Mouse (Mus musculus): ENCODE results near the gene Zyg11b. TPM values are rescaled to one million over a fixed set of nuclear protein-coding genes. Genes with fewer than 3 reads are reported as not detected.

The Zyg11b gene
- total RNA-seq, 2 experiments from 2014 or later = 38.7 to 39.6 TPM

DNA sequence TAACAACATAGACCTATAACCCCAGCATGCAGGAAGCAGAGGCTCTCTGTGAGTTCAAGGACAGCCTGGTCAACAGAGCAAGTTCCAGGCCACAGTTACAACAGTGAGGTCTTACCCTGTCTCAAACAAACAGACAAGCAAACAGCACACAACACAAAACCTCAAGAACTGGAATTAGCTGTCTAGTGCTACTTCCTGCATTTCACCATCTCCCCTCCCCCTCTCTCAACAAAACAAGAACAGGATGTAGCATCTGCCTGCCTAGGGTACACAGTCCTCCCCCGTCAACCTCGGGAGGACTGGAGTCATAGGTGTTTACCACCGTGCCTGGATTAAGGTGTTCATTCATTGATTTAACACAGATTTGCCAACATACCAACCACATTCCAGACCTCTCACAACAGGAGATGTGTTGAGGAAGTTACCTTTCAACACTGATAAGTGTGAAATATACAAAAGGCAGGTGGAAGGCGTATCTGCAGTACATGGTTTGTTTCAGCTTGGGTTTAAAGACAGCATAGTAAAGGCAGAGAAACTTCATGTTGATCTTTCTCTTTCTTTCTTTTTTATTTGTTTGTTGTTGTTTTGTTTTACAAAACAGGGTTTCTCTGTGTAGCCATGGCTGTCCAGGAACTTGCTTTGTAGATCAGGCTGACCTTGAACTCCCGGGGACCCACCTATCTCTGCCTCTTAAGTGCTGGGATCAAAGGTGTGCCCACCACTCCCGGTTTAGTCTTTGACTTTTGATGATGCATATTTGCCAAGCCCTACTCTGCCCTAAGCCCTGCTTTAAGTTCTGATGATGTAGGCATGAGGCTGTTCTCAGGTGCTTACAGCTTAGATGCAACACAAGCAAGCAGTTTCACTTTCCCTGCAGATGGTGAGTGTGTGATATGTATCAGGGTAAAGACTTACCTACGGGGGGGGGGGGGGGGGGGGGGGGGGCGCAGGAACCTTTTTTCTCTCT is 18.0 kb upstream of the Zyg11b start:
- no peak for DNase-seq

DNA sequence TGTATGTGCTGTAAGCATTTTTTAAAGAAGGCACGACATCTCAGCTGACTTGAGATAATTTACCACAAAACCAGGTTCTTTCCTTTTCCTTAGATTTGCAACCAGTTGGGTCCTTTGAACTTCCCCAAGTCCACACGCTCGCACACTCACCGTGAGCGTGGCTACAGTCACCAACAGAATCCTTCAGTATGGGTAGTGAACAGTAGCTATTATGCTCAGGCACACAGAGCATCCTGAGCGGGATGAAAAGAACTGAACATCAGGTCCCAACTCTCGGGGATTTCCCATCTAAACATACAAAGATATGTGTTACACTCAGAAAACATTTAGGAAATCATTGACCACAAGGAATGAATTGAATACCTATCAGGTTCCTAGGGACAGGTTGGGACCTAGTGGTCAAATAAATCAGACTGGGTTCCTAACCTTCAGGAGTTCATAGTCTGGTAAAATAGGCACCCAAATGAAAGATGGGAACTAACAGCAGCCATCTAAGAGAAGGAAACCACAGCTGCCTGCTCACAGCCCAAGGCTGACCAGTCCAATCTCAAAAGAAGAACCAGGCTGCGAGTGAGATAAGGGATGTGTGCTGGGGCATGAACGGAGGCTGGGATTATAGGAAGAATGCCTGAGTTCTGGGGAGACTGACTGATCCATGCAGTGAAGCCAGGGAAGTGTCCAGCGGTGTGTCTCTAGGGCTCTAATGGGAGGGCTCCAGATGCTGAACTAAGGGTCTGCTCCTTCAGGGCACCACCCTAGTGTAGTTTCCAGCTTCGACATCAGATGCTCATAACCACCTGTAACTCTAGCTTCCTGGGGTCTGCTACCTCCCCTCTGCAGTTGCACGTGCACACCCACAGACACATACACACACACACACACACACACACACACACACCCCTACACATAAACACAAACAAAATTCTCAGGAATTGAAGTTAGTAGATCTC is 17.0 kb upstream of the Zyg11b start:
- no peak for DNase-seq

DNA sequence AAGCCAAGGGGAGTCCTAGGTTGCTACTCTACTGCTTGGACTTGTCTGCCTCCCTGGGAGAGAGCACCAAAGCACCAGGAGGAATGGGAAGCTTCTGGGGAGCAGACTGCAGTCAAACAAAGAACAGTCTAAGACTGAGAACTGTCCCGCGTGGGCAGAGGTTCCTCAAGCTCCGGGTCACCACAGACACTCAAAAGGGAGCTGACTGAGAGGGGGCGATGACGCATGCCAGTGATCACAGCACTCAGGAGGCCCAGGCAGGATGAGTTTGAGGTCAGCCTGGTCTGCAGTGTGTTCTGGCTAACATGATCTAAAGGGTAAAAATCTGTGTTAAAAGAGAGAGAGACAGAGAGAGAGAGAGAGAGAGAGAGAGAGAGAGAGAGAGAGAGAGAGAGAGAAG is 13.1 kb upstream of the Zyg11b start:
- DNase-seq = no peak

DNA sequence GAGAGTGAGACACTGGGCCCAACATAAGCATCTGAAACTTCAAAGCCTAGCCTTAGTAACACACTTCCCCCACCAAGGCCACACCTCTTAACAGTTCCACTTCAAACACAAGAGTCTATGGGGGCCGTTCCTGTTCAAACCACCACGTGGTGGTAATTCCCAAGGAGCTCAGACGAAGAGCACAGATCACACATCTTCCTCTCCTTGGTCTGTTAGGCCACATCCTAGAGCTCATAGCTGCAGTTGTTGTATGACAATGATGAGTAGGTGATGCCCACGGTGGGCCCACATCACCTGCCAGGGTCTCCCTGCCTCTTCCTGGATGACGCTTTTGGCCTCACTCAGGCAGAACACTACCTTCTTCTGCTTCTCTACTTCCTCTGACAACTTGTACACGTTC is 9.8 kb upstream of the Zyg11b start:
- no peak for DNase-seq

DNA sequence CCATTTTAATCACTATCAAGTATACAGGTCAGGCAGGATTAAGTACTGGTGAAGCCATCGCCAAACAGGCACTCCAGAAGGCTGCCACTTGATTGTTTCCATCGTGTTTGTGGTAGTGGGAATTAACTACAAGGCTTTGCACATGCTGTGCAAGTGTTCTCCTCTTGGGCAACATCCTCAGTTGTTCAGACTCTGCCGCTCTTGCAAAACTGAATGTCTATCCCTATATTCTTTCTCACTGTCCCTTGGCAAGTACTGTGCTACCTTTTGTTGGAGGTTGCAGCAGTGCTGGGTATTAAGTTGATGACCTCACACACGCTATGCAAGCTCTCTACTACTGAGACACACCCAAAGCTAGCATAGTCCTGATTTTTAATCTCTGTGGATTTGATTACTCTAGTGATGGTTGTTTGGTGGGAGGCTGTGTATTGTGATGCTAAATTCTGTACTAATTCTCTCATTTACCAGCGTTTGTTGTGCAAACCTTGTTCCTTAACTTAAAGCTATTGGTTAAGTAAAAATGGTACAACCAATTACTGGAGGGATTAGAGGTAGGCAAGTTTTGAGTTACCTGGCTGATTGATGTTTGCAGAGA is 1.5 kb upstream of the Zyg11b start:
- DNase-seq = no peak

DNA sequence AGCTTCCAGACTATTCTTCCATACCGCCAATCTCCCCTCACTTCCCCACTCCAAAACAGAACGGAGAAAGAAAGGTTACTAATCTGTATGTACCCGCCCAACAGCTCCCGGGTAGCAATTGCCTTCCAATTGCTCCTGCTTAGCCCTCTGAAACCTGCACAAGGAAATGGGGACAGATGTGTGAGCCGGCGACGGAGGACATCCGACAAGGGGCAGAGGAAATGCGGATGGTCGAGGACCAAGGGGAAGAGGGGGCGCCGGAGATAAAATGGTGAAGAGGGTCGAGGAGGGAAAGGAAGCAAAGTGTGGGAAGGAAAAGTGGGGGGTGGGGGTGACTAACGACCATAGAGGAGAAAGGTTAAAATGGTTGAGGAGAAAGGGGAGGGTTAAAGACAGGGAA is 630 bp downstream of the Zyg11b start:
- no peak for DNase-seq

DNA sequence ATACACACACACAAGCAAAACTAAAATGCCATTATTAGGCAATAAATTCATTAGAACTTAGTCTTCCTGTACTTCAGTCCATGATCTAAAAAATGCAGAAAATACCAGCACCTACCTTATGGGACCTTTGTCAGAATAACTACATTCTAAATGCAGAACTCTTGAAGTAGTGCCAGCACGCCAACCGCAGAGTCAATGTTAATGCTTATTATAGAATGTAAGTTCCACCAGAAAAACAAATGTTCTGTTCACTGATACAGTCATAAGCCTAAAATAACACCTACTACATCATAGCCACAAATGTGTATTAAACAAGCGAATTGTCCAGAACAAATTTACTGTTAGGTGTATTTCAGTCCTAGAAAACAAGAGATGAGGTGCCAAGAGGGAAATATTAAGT is 23.9 kb downstream of the Zyg11b start:
- no peak for DNase-seq

DNA sequence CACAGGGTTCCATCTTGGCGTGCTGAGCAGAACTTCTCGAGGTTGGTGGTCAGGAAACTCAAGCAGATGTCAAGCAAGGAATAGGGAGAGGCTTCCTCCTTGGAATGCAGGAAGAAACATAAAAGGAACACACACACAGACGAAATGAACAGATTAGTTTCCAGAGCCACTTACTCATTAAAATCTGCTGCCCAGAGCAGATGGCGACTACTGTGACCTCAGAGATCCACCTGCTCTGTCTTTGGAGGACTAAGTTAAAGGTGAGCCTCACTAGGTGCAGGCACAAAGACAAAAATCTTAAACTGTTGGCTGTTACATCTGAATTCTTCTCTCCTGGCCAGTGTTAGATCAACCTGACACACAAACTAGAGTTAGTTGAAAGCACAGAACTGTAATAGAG is 28.6 kb downstream of the Zyg11b start:
- no peak for DNase-seq

DNA sequence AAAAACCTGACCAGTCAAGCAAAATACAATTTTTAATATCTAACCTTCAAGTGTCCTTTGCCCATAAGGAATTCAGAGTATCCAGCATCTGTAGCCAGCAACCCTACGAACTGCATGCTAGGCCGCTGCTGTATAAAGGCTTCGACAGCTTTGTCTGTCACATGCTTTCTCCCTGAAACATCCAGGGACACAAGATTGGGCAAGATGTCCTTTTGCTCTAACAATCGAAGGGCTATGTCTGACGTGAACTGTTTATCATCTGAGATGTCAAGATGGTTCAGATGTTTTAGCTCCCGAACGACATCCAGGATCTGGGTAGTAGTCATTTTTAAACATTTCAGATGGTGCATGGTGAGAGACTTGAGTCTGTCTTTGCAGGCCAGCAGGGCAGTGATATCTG is 35.1 kb downstream of the Zyg11b start:
- DNase-seq = no peak

DNA sequence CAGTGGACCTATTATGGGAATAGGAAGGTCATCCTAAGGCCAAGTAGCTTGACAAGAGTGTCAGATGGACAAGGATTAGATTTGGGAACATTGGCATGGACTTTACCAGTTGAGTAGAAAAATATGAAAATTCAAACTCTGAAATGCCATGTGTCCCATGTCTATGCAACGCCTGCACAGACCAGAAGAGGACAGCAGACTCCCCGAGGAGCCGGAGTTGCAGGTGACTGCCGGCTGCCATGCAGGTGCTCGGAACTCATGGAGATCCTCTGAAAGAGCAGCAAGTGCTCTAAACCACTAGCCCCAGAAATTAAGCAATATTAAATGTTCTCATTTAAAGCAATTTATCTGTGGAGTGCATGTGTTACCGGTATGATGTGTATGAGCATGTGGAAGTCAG is 47.6 kb downstream of the Zyg11b start:
- DNase-seq = no peak

DNA sequence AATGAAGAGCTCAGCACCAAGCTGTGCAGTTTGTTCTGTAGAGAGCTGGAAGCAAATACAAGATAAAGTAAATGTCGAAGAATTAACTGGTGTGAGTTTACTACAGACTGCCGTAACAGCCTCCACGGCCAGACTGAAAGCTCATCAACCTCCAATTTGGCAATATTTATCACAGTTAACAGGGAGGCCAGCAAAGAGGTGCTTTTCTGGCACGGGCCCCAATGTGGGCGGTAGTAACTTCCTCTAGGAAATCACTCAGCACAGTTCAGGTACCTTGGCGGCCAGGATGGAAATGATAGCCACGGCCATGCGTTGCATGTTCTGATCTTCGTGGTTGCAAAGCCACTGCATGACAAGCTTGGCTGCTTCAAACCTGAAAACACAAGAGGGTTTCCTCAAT is 50.4 kb downstream of the Zyg11b start:
- DNase-seq = peak; percentile 9 to 11

DNA sequence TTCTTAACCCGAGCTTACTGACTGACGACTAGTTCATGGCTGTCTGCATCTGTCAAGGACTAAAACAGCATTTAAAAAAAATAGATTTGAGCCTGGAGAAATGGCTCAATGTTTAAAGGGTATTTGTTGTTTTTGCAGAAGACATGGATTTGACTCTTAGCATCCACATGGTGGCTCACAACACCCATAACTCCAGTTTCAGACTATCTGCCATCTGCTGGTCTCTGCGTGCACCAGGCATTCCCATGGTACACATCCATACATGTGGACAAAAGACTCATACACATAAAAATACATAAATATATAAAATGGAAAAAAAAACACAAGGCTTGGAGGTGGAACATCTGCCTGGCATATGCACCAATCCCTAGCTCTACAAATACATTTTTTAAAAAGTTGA is 51.6 kb downstream of the Zyg11b start:
- DNase-seq = no peak

DNA sequence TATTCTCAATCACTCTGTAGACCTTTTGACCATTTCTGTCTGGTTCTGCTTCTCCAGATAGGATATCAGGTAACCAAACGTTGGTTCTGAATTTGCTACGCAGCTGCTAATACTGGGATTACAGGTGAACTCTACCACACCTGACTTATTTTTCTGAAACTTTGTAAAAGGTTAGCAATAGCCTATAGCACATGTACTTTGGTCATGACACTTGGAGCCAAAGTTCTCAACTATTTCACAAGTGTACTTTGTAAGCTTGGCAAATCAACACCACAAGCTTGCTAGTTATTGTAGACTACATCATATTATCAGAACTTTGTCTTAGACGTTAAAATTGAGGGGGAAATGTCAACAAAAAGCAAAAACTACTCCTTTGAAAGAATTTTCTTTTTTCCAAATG is 67.2 kb downstream of the Zyg11b start:
- DNase-seq = no peak

DNA sequence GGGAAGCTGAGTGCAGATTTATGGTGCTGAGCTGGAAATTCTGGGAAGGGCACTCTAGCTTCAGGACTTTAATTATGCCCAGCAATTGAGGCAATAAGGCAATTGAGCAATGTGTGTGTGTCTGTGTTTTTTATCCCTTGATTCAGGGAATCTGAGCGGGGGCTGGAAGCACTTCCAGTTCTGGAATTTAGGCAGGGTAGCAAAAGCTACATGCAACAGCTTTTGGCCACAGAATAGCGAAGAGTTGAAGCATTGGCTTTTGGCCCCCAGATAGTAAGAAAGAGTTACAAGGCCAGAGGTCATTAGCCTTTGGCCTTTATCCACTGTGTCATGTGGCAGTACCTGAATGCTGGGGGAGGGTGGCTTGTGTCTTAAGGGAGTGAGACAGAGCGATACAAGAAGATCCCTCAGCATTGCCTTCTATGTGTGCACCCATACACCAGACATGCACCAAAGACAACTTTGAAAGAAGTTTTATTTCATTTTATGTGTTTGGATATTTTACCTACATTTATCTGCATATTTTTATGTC is 75.5 kb downstream of the Zyg11b start:
- peak in 1 of 2 experiments; percentile 15 for DNase-seq

DNA sequence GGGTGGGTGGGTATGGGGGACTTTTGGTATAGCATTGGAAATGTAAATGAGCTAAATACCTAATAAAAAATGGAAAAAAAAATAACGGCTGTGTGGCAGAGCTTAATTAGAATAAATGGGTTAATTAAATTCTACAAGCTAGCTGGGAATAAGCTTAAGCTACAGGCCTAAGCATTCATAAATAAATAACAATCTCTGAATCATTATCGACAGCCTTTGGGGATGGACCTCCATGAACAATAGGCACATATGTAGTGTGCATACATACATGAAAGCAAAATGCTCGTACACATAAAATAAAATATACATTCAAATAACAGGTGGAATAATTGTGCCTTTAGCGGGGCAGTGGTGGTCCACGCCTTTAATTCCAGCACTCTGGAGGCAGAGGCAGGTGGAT is 78.4 kb downstream of the Zyg11b start:
- DNase-seq = no peak

DNA sequence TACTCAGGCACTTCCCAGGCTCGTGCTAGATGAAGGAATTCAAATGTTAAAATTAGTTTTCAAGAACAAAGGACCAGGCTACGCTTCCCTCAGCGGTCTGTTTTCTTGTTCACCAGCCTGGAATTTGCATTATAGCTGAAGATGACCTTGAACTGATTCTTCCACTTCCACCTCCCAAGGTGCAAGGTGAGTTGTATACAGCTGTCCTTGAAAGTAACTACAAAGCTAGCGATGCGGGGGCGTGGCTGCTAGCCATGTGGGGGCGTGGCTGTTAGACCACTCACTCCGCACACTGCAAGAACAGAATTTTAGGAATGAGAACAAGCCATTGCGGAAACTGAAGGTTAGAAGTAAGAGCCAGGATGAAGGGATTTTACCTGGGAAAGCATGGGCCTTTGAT is 81.9 kb downstream of the Zyg11b start:
- DNase-seq = no peak

DNA sequence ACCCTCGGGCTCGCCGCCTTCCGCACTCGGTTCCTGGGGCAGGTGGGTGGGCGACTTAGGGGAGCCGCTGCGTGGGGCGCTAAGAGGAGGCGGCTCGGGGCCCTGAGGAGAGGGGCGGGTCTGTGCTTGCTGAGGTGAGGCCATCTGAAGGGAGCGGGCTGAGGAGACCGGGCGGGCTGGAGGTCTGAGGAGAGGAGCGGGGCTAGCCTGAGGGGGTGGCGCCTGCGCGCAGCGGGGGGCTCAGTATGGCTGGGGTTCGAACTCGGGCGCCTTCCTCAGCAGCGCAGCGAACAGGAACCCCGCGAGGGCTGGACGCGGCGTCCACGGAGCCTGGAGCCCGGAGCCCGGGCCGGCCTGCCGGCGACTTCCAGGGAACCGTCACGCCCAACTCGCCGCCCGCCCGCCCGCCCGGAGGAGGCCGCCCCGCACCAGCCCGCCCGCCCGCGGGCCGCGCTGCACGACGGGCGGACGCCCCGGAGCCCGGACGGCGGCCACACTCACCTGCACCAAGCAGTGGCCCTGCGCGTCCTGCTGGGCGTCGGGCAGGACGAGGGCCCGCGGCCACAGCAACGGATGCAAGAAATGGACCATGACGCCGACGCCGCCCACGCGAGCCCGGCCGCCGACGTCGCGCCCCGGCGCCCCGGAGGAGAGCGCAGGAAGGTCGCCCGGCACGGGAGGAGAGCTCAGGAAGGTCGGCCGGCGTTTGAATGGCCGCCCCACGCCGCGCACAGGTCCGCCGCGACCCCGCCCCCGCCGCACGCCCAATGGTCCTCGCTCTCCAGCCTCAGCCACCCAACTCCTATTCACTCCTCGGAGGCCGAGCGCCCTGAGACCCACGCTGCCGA is 83.3 kb downstream of the Zyg11b start, which contains the start of gene Zyg11a:
Gene Zyg11a (minus strand): TSS at position 717 of the 848 bp plus-strand sequence.
- no peak for DNase-seq

DNA sequence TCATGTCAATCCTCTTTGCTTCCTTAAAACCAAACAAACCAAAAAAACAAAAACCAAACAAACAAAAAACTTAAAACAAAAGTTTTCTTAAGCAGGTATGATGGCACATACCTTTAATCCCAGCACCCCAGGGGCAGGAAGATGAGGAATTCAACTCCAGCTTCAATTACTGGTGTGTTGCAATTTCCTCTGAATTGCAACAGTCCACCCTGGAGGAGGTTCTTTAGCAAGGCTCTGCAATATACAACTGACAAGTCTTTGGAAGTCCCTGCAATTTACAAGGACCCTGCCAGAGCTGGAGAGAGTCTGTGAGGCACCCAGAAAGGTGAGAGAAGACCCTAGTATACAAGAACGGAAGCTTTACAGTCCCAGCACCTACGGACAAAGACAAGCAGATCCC is 87.9 kb downstream of the Zyg11b start:
- no peak for DNase-seq

DNA sequence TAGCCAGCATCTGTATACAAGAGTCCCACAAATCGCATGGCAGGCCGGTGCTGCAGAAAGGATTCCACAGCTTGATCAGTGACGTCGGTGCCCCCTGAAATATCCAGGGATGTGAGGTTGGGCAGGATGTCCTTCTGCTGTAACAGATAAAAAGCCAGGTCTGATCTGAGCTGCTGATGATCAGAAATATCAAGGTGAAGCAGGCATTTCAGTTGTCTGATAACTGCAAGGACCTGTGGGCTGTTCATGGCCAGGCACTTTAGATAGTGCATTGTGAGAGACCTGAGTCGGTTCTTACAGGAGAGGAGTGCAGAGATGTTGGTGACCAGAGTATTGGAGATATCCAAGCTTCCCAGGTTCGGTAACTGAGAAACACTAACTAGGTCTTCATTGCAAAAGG is 96.3 kb downstream of the Zyg11b start:
- DNase-seq = no peak

DNA sequence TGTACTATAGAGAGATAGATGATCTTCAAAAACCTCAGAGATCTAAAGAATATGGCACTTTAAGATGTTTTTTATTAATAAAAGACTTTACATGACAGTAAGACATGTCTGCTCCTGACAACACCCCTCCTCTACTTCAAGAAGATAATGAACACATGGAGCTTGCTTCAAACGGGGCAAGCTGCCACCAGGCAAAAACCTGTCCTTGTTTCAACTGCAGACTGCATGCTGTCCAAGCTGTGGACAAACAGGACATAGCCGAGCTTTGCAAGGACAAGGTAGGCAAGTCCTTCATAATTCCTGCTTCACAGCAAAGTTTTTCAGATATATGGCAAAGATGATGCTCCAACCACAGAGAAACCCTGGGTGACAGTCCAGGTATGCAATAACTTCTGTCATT is 101.7 kb downstream of the Zyg11b start:
- peak in 1 of 2 experiments; percentile 20 for DNase-seq

DNA sequence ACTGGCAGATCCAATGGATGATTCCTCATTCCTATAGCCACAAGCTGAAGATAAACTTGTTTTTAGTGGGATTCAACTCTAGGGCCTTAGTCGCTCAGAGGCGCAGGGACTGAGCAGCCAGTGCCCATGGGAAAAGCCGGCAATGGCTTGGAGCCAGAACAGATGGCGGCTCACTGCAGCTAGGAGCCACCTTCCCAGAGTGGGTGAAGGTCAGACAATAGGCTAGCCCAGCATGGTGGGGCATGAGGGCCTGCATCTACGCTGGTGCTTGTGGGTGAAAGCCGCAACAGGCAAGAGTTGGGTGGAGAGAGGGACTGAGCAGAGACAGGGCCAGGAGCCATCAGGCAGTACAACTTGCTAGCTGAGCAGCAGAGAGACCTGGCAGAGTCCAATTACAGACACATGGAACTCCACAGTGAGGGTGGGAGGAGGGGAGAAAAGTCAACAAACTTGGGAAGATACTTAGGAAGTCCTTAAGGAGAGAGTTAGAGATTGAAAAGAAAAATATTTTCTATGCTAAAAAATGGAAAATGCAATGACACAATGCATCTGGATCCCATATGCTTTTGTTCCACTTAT is 104.5 kb downstream of the Zyg11b start:
- peak; percentile 10 to 11 for DNase-seq
